Mouse (Mus musculus) megakaryocyte, embryonic 14.5 days (primary cell): Measurements from ENCODE around the gene Sin3a. TPM values are rescaled to one million over a fixed set of nuclear protein-coding genes. Genes with fewer than 3 reads are reported as not detected.
A peak's percentile ranks its signal among the peaks of the same experiment; 100 is the strongest.

ENCODE experiments used
- H3K27me3 ChIP-seq: replicated peaks from 2 replicates; pipeline ENCODE3; 2012; ENCODE audit warnings: inconsistent platforms
- H3K36me3 ChIP-seq: replicated peaks from 2 replicates; pipeline ENCODE3; 2012; ENCODE audit warnings: low read length, inconsistent platforms, mixed read lengths
- H3K4me1 ChIP-seq: 2 replicates; pipeline ENCODE4 v1.6.1; 2012; ENCODE audit warnings: inconsistent platforms
- H3K4me3 ChIP-seq: replicated peaks from 2 replicates; pipeline ENCODE3; 2012; ENCODE audit warnings: moderate library complexity, mild to moderate bottlenecking, inconsistent platforms
- H3K9me3 ChIP-seq: 2 replicates; pipeline ENCODE4 v1.6.1; 2012; ENCODE audit warnings: inconsistent platforms
- FLI1 ChIP-seq: IDR thresholded peaks from 2 replicates; pipeline ENCODE4 v1.6.1; 2012; ENCODE audit warnings: low read length, inconsistent platforms, mixed read lengths
- GATA1 ChIP-seq: IDR thresholded peaks from 3 replicates; pipeline ENCODE4 v1.6.1; 2012; ENCODE audit warnings: mixed read lengths, low read length, inconsistent platforms, borderline replicate concordance
- polyA plus RNA-seq: library from polyadenylated mRNA; stranded (reverse); fragments of >175 nt; gene quantifications from 2 replicates; pipeline ENCODE4 v1.2.3, GENCODE M21; 2012; ENCODE audit warnings: low replicate concordance; ENCODE audit not compliant: insufficient read depth

Sin3a gene
- polyA plus RNA-seq, 1 experiment = 3.8 TPM

- H3K9me3 ChIP-seq = no peaks in the 10 kb centered on the region
- no peak overlapping the region for H3K4me3 ChIP-seq
- peaks cover 96% of the 10 kb centered on the region for H3K36me3 ChIP-seq
- H3K27me3 ChIP-seq = no peaks in the 10 kb centered on the region
- peaks cover 3% of the 10 kb centered on the region; the same call in 1 of the 2 replicates for H3K4me1 ChIP-seq
- no peak for TF ChIP-seq FLI1
- TF ChIP-seq GATA1 = no peak
Observed at GRCm38 (mm10) chr9:57137246-57137645, 65.4 kb downstream of the Sin3a start.

GRCm38 (mm10) chr9:57137777-57138176 lies 65.9 kb downstream of the Sin3a start:
- Histone ChIP-seq H3K9me3 (no peaks in the 10 kb centered on the region), H3K4me3 (no peak overlapping the region), H3K36me3 (peaks cover 98% of the 10 kb centered on the region), H3K27me3 (no peaks in the 10 kb centered on the region), H3K4me1 (peaks cover 3% of the 10 kb centered on the region; the same call in 1 of the 2 replicates)
- TF ChIP-seq FLI1 (no peak), GATA1 (no peak)

GRCm38 (mm10) chr9:57138507-57138906 lies 66.7 kb downstream of the Sin3a start:
- no peak overlapping the region for H3K4me3 ChIP-seq
- H3K27me3 ChIP-seq = no peaks in the 10 kb centered on the region
- peaks cover 98% of the 10 kb centered on the region for H3K36me3 ChIP-seq
- no peak for TF ChIP-seq GATA1
- no peak for TF ChIP-seq FLI1
- peaks cover 3% of the 10 kb centered on the region; the same call in 1 of the 2 replicates for H3K4me1 ChIP-seq
- no peaks in the 10 kb centered on the region for H3K9me3 ChIP-seq

DNA sequence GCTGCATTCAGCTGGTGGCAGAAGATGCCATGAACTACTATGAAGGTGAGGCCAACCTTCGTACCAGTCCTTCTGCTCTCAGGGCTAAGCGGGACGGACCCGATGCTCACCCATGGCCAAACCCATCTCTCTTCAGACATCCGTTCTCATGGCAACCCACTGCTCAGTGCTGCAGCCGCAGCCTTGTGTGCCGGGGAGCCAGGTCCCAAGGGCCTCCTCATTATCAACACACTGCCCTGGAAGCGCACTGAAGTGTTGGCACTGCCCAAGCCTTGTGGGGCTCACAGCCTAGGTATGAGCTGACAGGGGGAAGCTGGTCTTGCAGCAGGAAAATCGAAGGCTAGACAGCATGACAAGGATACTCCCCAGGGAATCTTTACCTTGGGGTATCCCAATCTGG lies 67.3 kb downstream of the Sin3a start:
- TF ChIP-seq FLI1 = no peak
- TF ChIP-seq GATA1 = no peak
- no peaks in the 10 kb centered on the region for H3K27me3 ChIP-seq
- H3K36me3 ChIP-seq = peaks cover 99% of the 10 kb centered on the region

GRCm38 (mm10) chr9:57139571-57139970 lies 67.7 kb downstream of the Sin3a start:
- H3K27me3 ChIP-seq = no peaks in the 10 kb centered on the region
- peaks cover 3% of the 10 kb centered on the region; the same call in 1 of the 2 replicates for H3K4me1 ChIP-seq
- no peaks in the 10 kb centered on the region for H3K9me3 ChIP-seq
- TF ChIP-seq GATA1 (no peak), FLI1 (no peak)
- no peak overlapping the region for H3K4me3 ChIP-seq
- H3K36me3 ChIP-seq = peaks cover 99% of the 10 kb centered on the region

More for the DNA sequence above, 67.3 kb downstream of the Sin3a start:
- Histone ChIP-seq H3K4me1 (peaks cover 3% of the 10 kb centered on the region; the same call in 1 of the 2 replicates), H3K9me3 (no peaks in the 10 kb centered on the region), H3K4me3 (no peak overlapping the region)

DNA sequence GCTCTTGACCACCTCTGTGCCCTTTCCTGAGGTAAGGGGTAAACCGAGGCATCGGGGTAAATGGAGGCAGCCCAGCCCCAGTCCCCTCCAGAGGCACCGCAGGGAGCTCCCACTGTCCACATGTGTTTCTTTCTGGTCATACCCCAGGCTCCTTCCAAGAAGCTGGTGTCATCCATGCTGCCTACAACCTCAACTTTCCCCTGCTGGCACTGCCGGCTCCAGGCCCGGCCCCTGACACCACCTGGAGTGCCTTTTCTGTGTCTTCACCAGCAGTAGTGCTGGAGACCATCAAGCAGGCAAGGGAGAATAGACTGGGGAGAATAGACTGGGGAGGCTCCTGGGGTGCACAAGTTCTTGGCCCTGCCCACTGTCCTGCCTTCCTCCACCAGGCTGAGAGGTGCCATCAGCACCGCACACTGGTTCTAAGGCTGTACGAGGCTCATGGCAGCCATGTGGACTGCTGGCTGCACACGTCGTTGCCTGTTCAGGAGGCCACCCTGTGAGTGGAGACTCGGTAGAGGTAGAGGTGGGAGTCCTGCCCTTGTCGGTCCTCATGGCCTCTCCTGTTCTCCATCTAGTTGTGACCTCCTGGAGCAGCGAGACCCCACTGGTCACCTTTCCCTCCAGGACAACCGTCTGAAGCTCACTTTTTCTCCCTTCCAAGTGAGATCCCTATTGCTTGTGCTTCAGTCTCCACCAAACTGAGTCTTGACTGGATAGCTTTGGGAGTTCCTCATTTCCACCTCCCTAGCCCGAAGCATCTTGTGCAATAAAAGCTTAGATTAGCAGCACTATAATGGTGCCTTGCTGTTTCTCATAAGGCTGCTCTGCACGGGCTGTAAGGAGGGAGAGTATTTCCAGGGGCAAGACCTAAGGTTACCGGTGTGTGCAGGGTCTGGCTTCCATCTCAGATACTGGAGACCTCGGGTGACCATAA lies 69.8 kb downstream of the Sin3a start:
- H3K9me3 ChIP-seq = no peaks in the 10 kb centered on the region
- H3K27me3 ChIP-seq = no peaks in the 10 kb centered on the region
- peaks cover 93% of the 10 kb centered on the region for H3K36me3 ChIP-seq
- H3K4me1 ChIP-seq = peaks cover 7% of the 10 kb centered on the region
- TF ChIP-seq GATA1 (no peak), FLI1 (no peak)
- peak overlapping the region; percentile 8 for H3K4me3 ChIP-seq

- H3K36me3 ChIP-seq = peaks cover 77% of the 10 kb centered on the region
- H3K4me1 ChIP-seq = peaks cover 22% of the 10 kb centered on the region
- H3K4me3 ChIP-seq = no peak overlapping the region
- no peaks in the 10 kb centered on the region for H3K27me3 ChIP-seq
- H3K9me3 ChIP-seq = no peaks in the 10 kb centered on the region
- TF ChIP-seq GATA1 (no peak), FLI1 (no peak)
Observed at GRCm38 (mm10) chr9:57143212-57143611, 71.4 kb downstream of the Sin3a start.

DNA sequence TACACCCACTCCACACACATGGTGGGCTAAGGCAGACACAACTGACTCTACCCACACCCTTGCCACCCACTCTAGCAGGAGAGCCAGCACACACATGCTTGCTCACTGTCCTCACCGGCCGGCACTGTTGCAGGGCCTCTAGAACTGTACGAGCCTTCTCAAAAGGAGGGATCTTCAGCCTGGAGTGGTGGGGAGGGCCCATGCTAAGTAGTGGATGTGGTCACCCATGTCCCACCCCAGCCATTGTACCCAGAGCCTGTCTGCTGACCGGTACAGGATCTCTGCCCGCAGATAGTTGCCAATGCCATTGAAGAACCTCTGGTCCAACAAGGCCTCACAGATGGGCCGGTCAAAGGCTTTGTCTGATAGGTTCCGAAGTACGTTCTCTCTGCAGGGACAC lies 73.0 kb downstream of the Sin3a start:
- no peak for TF ChIP-seq GATA1
- no peak for TF ChIP-seq FLI1
- H3K36me3 ChIP-seq = peaks cover 61% of the 10 kb centered on the region
- H3K27me3 ChIP-seq = no peaks in the 10 kb centered on the region
- H3K9me3 ChIP-seq = no peaks in the 10 kb centered on the region
- H3K4me3 ChIP-seq = no peak overlapping the region
- H3K4me1 ChIP-seq = peaks cover 32% of the 10 kb centered on the region

- no peaks in the 10 kb centered on the region for H3K27me3 ChIP-seq
- peaks cover 31% of the 10 kb centered on the region for H3K4me1 ChIP-seq
- peaks cover 44% of the 10 kb centered on the region for H3K36me3 ChIP-seq
- peak overlapping the region; percentile 14 for H3K4me3 ChIP-seq
- no peak for TF ChIP-seq GATA1
- TF ChIP-seq FLI1 = no peak
- H3K9me3 ChIP-seq = no peaks in the 10 kb centered on the region
Observed at GRCm38 (mm10) chr9:57146451-57147066, 74.7 kb downstream of the Sin3a start.
